Mouse (Mus musculus) hindbrain, embryonic 16.5 days (tissue): Measurements from ENCODE around the gene 1700003E16Rik. TPM values are rescaled to one million over a fixed set of nuclear protein-coding genes. Genes with fewer than 3 reads are reported as not detected.
A peak's percentile ranks its signal among the peaks of the same experiment; 100 is the strongest.

Experiments
- ATAC-seq: fragments of 200-750 bp; cut with Nextera tagmentation; 2 replicates; pipeline ENCODE4 v1.8.0; 2017; ENCODE audit warnings: moderate TSS enrichment, moderate library complexity
- H3K27ac ChIP-seq: fragments of 300-500 bp; sonication (generic); 2 replicates; pipeline ENCODE4 v1.5.1; 2014; ENCODE audit warnings: low read depth, mild to moderate bottlenecking, control low read depth, low read length, moderate library complexity
- H3K27me3 ChIP-seq: fragments of 300-500 bp; sonication (generic); replicated peaks from 2 replicates; pipeline ENCODE4 v1.6.1; 2014; ENCODE audit warnings: low read length; ENCODE audit not compliant: control insufficient read depth, insufficient read depth
- H3K36me3 ChIP-seq: fragments of 300-500 bp; sonication (generic); 2 replicates; pipeline ENCODE4 v1.6.1; 2014; ENCODE audit warnings: mild to moderate bottlenecking, low read length, moderate library complexity, mixed read lengths; ENCODE audit not compliant: control insufficient read depth, insufficient read depth
- H3K4me1 ChIP-seq: fragments of 300-500 bp; sonication (generic); 2 replicates; pipeline ENCODE4 v1.6.1; 2014; ENCODE audit warnings: low read depth, low read length; ENCODE audit not compliant: control insufficient read depth, insufficient read depth
- H3K4me2 ChIP-seq: fragments of 300-500 bp; sonication (generic); 2 replicates; pipeline ENCODE4 v1.6.1; 2014; ENCODE audit warnings: mild to moderate bottlenecking, low read length, control low read depth, moderate library complexity
- H3K4me3 ChIP-seq: fragments of 300-500 bp; sonication (generic); 2 replicates; pipeline ENCODE4 v1.5.1; 2014; ENCODE audit warnings: mild to moderate bottlenecking, low read length, control low read depth, moderate library complexity
- H3K9ac ChIP-seq: fragments of 300-500 bp; sonication (generic); 2 replicates; pipeline ENCODE4 v1.6.1; 2014; ENCODE audit warnings: low read depth, mild to moderate bottlenecking, control low read depth, low read length, moderate library complexity
- H3K9me3 ChIP-seq: fragments of 300-500 bp; sonication (generic); 2 replicates; pipeline ENCODE4 v1.6.1; 2014; ENCODE audit warnings: mild to moderate bottlenecking, low read length, moderate library complexity; ENCODE audit not compliant: control insufficient read depth
- WGBS: fragments of 180-500 bp; shearing (Covaris S2); extraction: QIAGEN DNeasy Blood & Tissue Kit; methylation state at CpG from one replicate; pipeline ENCODE4 v1.1.7; 2014; 5-methylcytosine and 5-hydroxymethylcytosine counted together
- polyA plus RNA-seq: library from polyadenylated mRNA; unstranded; fragments of >200 nt; fragmentation: Nextera tagmentation; extraction: Ambion mirVana; gene quantifications from 2 replicates; pipeline ENCODE4 v1.2.1, GENCODE M21; 2015

The 1700003E16Rik gene
- polyA plus RNA-seq, 1 experiment from 2014 or later = 12.9 TPM

GRCm38 (mm10) chr6:83124851-83125312 lies 31.3 kb upstream of the 1700003E16Rik start:
- Histone ChIP-seq H3K4me1 (peaks cover 33% of the 10 kb centered on the region), H3K9me3 (no peaks in the 10 kb centered on the region), H3K27me3 (no peaks in the 10 kb centered on the region), H3K27ac (peak overlapping the region; percentile 66), H3K36me3 (peaks cover 2% of the 10 kb centered on the region; the same call in 1 of the 2 replicates), H3K4me2 (peak overlapping the region; percentile 94), H3K4me3 (peak overlapping the region; percentile 89), H3K9ac (peak overlapping the region; percentile 77)
- WGBS = under 1% methylated on average over 30 of the region's 30 CpGs
- ATAC-seq = peak; percentile 40

GRCm38 (mm10) chr6:83125331-83125730 lies 30.9 kb upstream of the 1700003E16Rik start, which contains the start of gene Ino80b:
Gene Ino80b, minus strand, starts transcription at chr6:83125431.
- WGBS = 30% methylated on average over 5 of the region's 5 CpGs
- H3K27me3 ChIP-seq = no peaks in the 10 kb centered on the region
- ATAC-seq = no peak
- H3K36me3 ChIP-seq = peaks cover 2% of the 10 kb centered on the region; the same call in 1 of the 2 replicates
- peak within 1 kb of the TSS; percentile 66 for H3K27ac ChIP-seq
- peak within 1 kb of the TSS; percentile 89 for H3K4me3 ChIP-seq
- H3K4me2 ChIP-seq = peak within 1 kb of the TSS; percentile 94
- no peaks in the 10 kb centered on the region for H3K9me3 ChIP-seq
- peaks cover 29% of the 10 kb centered on the region for H3K4me1 ChIP-seq
- peak within 1 kb of the TSS; percentile 77 for H3K9ac ChIP-seq

DNA sequence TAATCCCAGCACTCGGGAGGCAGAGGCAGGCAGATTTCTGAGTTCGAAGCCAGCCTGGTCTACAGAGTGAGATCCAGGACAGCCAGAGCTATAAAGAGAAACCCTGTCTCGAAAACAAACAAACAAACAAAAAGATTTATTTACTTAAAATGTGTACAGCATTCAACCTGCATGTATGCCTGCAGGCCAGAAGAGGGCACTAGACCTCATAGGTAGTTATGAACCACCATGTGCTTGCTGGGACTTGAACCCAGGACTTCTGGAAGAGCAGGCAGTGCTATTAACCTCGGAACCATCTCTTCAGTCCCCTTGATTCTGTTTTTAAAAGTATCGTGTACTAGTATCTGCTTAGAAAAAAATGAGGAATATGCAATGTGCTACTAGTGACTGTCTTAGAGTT lies 28.8 kb upstream of the 1700003E16Rik start:
- WGBS = 94% methylated on average over 5 of the region's 5 CpGs
- Histone ChIP-seq H3K27me3 (no peaks in the 10 kb centered on the region), H3K4me1 (peaks cover 18% of the 10 kb centered on the region)

GRCm38 (mm10) chr6:83131469-83132034 lies 24.7 kb upstream of the 1700003E16Rik start:
- WGBS = 76% methylated on average over 6 of the region's 6 CpGs
- Histone ChIP-seq H3K4me3 (no peak overlapping the region), H3K27me3 (peaks cover 8% of the 10 kb centered on the region; the same call in 1 of the 2 replicates), H3K9ac (no peak overlapping the region), H3K27ac (no peak overlapping the region), H3K4me2 (no peak overlapping the region), H3K4me1 (peaks cover 9% of the 10 kb centered on the region; the same call in 1 of the 2 replicates), H3K9me3 (no peaks in the 10 kb centered on the region), H3K36me3 (no peaks in the 10 kb centered on the region)
- ATAC-seq = no peak

More for the DNA sequence above, 28.8 kb upstream of the 1700003E16Rik start:
- Histone ChIP-seq H3K4me2 (no peak overlapping the region), H3K27ac (no peak overlapping the region), H3K4me3 (no peak overlapping the region), H3K9me3 (no peaks in the 10 kb centered on the region), H3K36me3 (peaks cover 2% of the 10 kb centered on the region; the same call in 1 of the 2 replicates), H3K9ac (no peak overlapping the region)
- ATAC-seq = no peak

DNA sequence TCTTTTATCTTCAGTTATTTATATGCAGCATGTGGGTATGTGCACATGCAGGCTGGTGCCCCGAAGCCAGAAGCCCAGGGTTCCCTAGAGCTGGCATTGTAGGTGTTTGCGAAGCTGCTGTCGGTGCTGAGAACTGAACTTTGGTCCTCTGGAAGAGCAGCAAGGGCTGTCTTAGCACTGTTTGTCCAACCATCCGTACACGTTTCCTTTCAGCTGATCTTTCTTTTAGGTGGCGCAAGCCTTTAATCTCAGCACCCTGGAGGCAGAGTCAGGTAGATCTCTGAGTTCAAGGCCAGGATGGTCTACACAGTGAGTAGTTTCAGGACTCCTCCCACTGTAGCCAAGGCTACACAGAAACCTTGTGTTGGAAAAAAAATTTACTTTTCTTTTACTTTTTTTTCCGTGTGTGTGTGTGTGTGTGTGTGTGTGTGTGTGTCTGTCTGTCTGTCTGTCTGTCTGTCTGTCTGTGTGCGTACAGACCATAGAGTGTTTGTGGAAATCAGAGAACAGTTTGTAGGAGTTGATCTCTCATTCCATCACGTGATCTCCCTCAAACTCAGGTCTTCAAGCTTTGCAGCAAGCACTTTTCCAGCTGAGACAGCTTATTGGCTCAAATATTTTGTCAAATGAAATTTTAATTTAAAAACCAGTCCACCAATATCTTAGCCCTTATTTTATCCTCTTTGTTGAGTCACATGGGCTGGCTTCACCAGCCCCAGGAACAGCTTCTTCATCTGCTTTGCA lies 23.9 kb upstream of the 1700003E16Rik start:
- Histone ChIP-seq H3K27me3 (peaks cover 8% of the 10 kb centered on the region; the same call in 1 of the 2 replicates), H3K4me1 (peaks cover 9% of the 10 kb centered on the region; the same call in 1 of the 2 replicates), H3K9ac (no peak overlapping the region), H3K36me3 (no peaks in the 10 kb centered on the region), H3K4me3 (no peak overlapping the region), H3K9me3 (no peaks in the 10 kb centered on the region), H3K27ac (no peak overlapping the region), H3K4me2 (no peak overlapping the region)
- 88% methylated on average over 9 of the region's 9 CpGs for WGBS
- no peak for ATAC-seq

DNA sequence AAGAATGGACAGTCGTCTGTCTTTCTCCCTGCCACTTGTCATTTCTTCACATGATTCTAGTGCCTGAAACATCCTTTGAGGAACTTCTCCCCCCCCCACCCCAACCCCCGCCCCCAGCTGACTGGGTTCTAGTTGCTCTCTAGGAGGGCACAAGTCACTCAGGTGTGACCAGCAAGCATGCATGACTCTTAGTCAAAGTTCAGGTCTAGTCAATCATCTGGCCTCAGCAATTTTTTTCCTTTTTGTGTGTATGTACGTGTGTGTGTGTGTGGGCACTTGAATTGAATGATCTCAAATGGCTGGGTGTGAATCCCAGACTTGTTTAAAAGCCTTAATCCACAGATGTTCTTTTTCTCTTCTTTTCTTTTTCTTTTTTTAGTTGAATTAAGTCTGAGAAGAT lies 22.0 kb upstream of the 1700003E16Rik start:
- Histone ChIP-seq H3K36me3 (no peaks in the 10 kb centered on the region), H3K4me3 (no peak overlapping the region), H3K27ac (no peak overlapping the region), H3K9me3 (no peaks in the 10 kb centered on the region), H3K9ac (no peak overlapping the region), H3K4me1 (peaks cover 12% of the 10 kb centered on the region; the same call in 1 of the 2 replicates), H3K4me2 (no peak overlapping the region), H3K27me3 (peaks cover 8% of the 10 kb centered on the region; the same call in 1 of the 2 replicates)
- WGBS = 74% methylated on average over 3 of the region's 3 CpGs
- ATAC-seq = no peak

DNA sequence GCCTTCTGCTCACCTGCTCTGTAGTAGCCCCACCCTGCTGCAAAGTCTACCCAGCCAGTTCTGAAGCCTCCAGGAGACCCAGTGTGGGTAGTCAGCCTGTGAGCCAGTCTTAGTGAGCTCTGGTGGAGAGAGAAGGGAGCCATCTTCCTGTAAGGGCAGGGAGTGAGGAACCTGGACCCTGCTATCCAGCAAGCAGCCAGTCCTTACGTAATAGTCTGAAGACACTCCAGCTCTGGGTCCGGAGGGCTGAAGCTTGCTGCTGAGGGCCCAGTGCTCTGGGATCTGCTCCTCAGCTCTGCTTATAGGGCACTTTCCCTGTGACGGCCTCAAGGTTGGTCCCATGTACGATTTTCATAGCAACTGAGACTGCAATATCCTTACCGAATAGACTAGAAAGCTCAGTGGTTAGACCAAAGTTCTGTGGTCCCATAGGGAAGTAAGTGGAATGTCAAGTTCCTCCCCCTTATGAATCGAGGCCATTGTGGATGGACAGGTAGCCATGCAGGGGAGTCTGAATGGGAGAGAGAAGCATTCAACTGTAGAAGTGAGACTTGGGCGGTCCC lies 21.2 kb upstream of the 1700003E16Rik start, which contains the start of gene Rtkn:
Gene Rtkn (plus strand): TSS at position 513 of the 563 bp plus-strand sequence.
- H3K27me3 ChIP-seq = peaks cover 8% of the 10 kb centered on the region; the same call in 1 of the 2 replicates
- H3K9me3 ChIP-seq = no peaks in the 10 kb centered on the region
- H3K27ac ChIP-seq = no peak within 1 kb of the TSS
- no peaks in the 10 kb centered on the region for H3K36me3 ChIP-seq
- peak within 1 kb of the TSS; percentile 26 for H3K4me3 ChIP-seq
- WGBS = 52% methylated on average over 7 of the region's 7 CpGs
- no peak for ATAC-seq
- peaks cover 12% of the 10 kb centered on the region; the same call in 1 of the 2 replicates for H3K4me1 ChIP-seq
- 0 out of 2 replicates have a peak within 1 kb of the TSS, but pooled peaks have one; percentile 41 for H3K9ac ChIP-seq
- peak within 1 kb of the TSS; percentile 54 for H3K4me2 ChIP-seq

DNA sequence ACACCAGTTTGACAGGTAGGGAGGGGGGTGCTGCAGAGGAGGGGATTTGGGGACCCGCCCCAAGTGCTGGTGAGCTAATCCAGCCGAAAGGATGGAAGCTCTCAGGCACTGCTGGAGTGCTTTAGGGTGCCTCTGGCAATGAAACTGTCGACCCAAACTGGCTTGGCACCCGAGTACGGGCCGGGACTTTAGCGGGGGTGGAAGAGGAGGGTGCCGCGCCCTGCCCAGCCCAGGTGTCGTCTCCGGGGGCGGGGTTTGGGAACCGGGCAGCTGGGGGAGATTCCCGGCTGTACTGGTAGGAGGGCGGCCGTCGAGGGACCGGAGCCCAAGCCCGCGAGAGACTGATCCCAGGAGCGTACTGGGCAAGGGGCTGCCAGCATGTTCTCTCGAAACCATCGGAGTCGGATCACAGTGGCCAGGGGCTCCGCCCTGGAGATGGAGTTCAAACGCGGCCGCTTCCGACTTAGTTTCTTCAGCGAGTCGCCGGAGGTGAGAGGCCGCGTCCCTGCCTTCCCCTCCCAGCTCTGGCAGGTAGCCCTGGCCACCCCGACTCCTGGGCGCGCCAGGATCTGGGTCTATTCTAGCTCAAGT lies 20.5 kb upstream of the 1700003E16Rik start:
- Histone ChIP-seq H3K27ac (no peak overlapping the region), H3K4me1 (peaks cover 12% of the 10 kb centered on the region; the same call in 1 of the 2 replicates), H3K27me3 (peaks cover 8% of the 10 kb centered on the region; the same call in 1 of the 2 replicates), H3K36me3 (no peaks in the 10 kb centered on the region), H3K9ac (0 out of 2 replicates have a peak overlapping the region, but pooled peaks have one; percentile 41), H3K4me3 (peak overlapping the region; percentile 26), H3K9me3 (no peaks in the 10 kb centered on the region), H3K4me2 (peak overlapping the region; percentile 54)
- ATAC-seq = no peak
- 8% methylated on average over 37 of the region's 37 CpGs for WGBS
